Comparison of ENCODE assay signal across 23 mouse cellular contexts in the genomic region with DNA sequence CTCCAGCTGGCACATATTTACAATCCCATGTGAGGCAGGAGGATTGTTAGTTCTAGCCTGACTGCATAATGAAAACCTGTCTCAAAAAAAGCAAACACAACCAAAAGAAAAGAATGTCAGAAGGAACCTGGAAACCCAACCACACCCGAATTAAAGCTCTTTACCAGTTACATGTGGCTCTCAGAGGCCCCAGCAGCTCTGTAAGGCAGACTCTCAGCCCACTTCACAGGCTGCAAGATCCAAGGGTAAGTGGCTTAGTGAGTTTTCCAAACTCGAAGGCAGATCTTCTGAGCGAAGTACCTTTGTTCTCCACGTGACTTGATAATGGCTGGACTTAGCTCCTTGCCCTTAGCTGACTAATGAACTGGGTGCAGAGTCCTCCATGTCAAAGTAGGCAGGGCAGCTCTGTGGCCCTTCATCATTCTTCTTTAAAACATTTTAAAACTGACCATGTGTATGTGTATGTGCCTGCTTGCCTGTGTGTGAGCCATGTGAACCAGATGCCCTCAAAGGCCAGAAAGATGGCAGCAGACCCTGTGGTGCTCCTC. TPM values are rescaled to one million over a fixed set of nuclear protein-coding genes. Genes with fewer than 3 reads are reported as not detected.
A peak's percentile ranks its signal among the peaks of the same experiment; 100 is the strongest.
DNase-seq lines count a peak whose midpoint lies in the region; ATAC-seq lines count a peak whose summit lies in the region.
"Had no signal": no experiment of that assay in that cellular context is flagged by ENCODE, and none has a peak within 500 bp of the region (broad histone marks: within the 10 kb centered on the region; RNA-seq: fewer than 3 reads in every experiment).

No protein-coding gene starts in this region.

- WGBS in kidney, embryonic 14.5 days: 88% methylated on average over 4 of the region's 4 CpGs
- WGBS in midbrain, embryonic 11.5 days: 77% methylated on average over 4 of the region's 4 CpGs
- 87% methylated on average over 4 of the region's 4 CpGs for WGBS in midbrain, embryonic 15.5 days

- DNase-seq in kidney, adult 8-10 months: peak; percentile 67 to 72
- DNase-seq in midbrain, embryonic 11.5 days (ENCODE audit: low spot score, missing footprints): peak; percentile 60
- DNase-seq in lung, postnatal 25 days (ENCODE audit: low spot score): peak; percentile 47
- no peak for DNase-seq in right cerebral cortex, postnatal 4 days
- no peak for DNase-seq in thymus, postnatal 10 days (ENCODE audit: low spot score in 2 of 2)
- DNase-seq in embryo, embryonic 10 days (ENCODE audit: low spot score): no peak
- DNase-seq: adrenal gland, postnatal 36 days; B cell, adult 2 months; cerebellum, adult 18-20 months; cerebellum, postnatal 36 days; heart, postnatal 36 days; liver, postnatal 0 days; right cerebral cortex, postnatal 14 days; thymus, postnatal 14 days had no signal

- no peak overlapping the region for H3K4me2 ChIP-seq in kidney, embryonic 14.5 days (replicated peaks; ENCODE audit: low read depth, low read length)
- H3K4me2 ChIP-seq in midbrain, embryonic 11.5 days: no peak overlapping the region
- no peak overlapping the region for H3K4me2 ChIP-seq in midbrain, embryonic 15.5 days
- H3K4me2 ChIP-seq: forebrain, embryonic 13.5 days; heart, embryonic 13.5 days; hindbrain, embryonic 14.5 days; limb, embryonic 15.5 days had no signal

- no peaks in the 10 kb centered on the region for H3K9me3 ChIP-seq in kidney, embryonic 14.5 days (ENCODE audit: control insufficient read depth, low read length)
- no peaks in the 10 kb centered on the region for H3K9me3 ChIP-seq in midbrain, embryonic 11.5 days (ENCODE audit: control insufficient read depth, low read length)
- no peaks in the 10 kb centered on the region for H3K9me3 ChIP-seq in midbrain, embryonic 15.5 days
- H3K9me3 ChIP-seq: forebrain, embryonic 13.5 days; heart, embryonic 13.5 days; limb, embryonic 15.5 days had no signal

- no peaks in the 10 kb centered on the region for H3K4me1 ChIP-seq in kidney, embryonic 14.5 days (ENCODE audit: control insufficient read depth, insufficient read depth, low read length)
- H3K4me1 ChIP-seq in midbrain, embryonic 11.5 days (ENCODE audit: control insufficient read depth, insufficient read depth, low read length): no peaks in the 10 kb centered on the region
- no peaks in the 10 kb centered on the region for H3K4me1 ChIP-seq in midbrain, embryonic 15.5 days
- H3K4me1 ChIP-seq: forebrain, embryonic 13.5 days; limb, embryonic 15.5 days had no signal

- peaks cover 62% of the 10 kb centered on the region for H3K36me3 ChIP-seq in kidney, embryonic 14.5 days (ENCODE audit: control insufficient read depth, insufficient read depth, low read length)
- H3K36me3 ChIP-seq in midbrain, embryonic 11.5 days (ENCODE audit: control insufficient read depth, insufficient read depth, low read length): peaks cover 5% of the 10 kb centered on the region; the same call in 1 of the 2 replicates
- H3K36me3 ChIP-seq in midbrain, embryonic 15.5 days (replicated peaks): peaks cover 34% of the 10 kb centered on the region

- H3K27me3 ChIP-seq in kidney, embryonic 14.5 days (ENCODE audit: control insufficient read depth, insufficient read depth, low read length): no peaks in the 10 kb centered on the region
- H3K27me3 ChIP-seq in midbrain, embryonic 11.5 days (ENCODE audit: control insufficient read depth, insufficient read depth, low read length): no peaks in the 10 kb centered on the region
- H3K27me3 ChIP-seq in midbrain, embryonic 15.5 days (replicated peaks): no peaks in the 10 kb centered on the region
- H3K27me3 ChIP-seq: forebrain, embryonic 13.5 days; heart, embryonic 13.5 days; limb, embryonic 15.5 days had no signal

- no peak overlapping the region for H3K27ac ChIP-seq in kidney, embryonic 14.5 days (ENCODE audit: low read depth, low read length)
- H3K27ac ChIP-seq in midbrain, embryonic 11.5 days (ENCODE audit: low read depth, low read length): no peak overlapping the region
- H3K27ac ChIP-seq in midbrain, embryonic 15.5 days: no peak overlapping the region
- H3K27ac ChIP-seq: forebrain, embryonic 13.5 days; heart, embryonic 13.5 days; hindbrain, embryonic 14.5 days; limb, embryonic 15.5 days had no signal

- no peak overlapping the region for H3K4me3 ChIP-seq in kidney, embryonic 14.5 days (ENCODE audit: low read length)
- no peak overlapping the region for H3K4me3 ChIP-seq in midbrain, embryonic 11.5 days (ENCODE audit: low read depth, low read length)
- no peak overlapping the region for H3K4me3 ChIP-seq in midbrain, embryonic 15.5 days
- H3K4me3 ChIP-seq: forebrain, embryonic 13.5 days; heart, embryonic 13.5 days; limb, embryonic 15.5 days had no signal

- ATAC-seq in kidney, embryonic 14.5 days (ENCODE audit: low FRiP score, low TSS enrichment): no peak
- no peak for ATAC-seq in midbrain, embryonic 11.5 days (ENCODE audit: low FRiP score)
- no peak for ATAC-seq in midbrain, embryonic 15.5 days (replicated peaks)
- ATAC-seq: forebrain, embryonic 13.5 days; liver, postnatal 0 days had no signal

- no peak overlapping the region for H3K9ac ChIP-seq in kidney, embryonic 14.5 days (ENCODE audit: low read depth, low read length)
- H3K9ac ChIP-seq in midbrain, embryonic 11.5 days (ENCODE audit: low read length): no peak overlapping the region
- H3K9ac ChIP-seq in midbrain, embryonic 15.5 days: no peak overlapping the region
- H3K9ac ChIP-seq: forebrain, embryonic 13.5 days; heart, embryonic 13.5 days; hindbrain, embryonic 14.5 days; limb, embryonic 15.5 days; liver, postnatal 0 days had no signal

RNA-seq across cellular contexts. Expression of a gene that starts 27.5 kb away (rescaled TPM):
- polyA plus RNA-seq in kidney, embryonic 14.5 days (2014; fragmentation: Nextera tagmentation; extraction: Ambion mirVana): 0.42 and 0.76 TPM in 2 replicates
- polyA plus RNA-seq in midbrain, embryonic 11.5 days (2014; fragmentation: Nextera tagmentation; extraction: Ambion mirVana): 0.14 and 0.51 TPM in 2 replicates
- polyA plus RNA-seq in midbrain, embryonic 15.5 days (2015; fragmentation: Nextera tagmentation; extraction: Ambion mirVana): 1.5 and 1.7 TPM in 2 replicates
- polyA plus RNA-seq: liver, postnatal 0 days had no signal

RNA-seq across cellular contexts. Expression of a gene that starts 30.1 kb away (rescaled TPM):
- polyA plus RNA-seq in kidney, embryonic 14.5 days (2014; fragmentation: Nextera tagmentation; extraction: Ambion mirVana): 11.5 and 18.5 TPM in 2 replicates
- polyA plus RNA-seq in midbrain, embryonic 11.5 days (2014; fragmentation: Nextera tagmentation; extraction: Ambion mirVana): 16.8 and 18.8 TPM in 2 replicates
- 29.9 and 31.0 TPM in 2 replicates for polyA plus RNA-seq in midbrain, embryonic 15.5 days (2015; fragmentation: Nextera tagmentation; extraction: Ambion mirVana)

RNA-seq across cellular contexts. Expression of a gene that starts 30.2 kb away (rescaled TPM):
- polyA plus RNA-seq in kidney, embryonic 14.5 days (2014; fragmentation: Nextera tagmentation; extraction: Ambion mirVana): not detected in 2 replicates
- polyA plus RNA-seq in midbrain, embryonic 11.5 days (2014; fragmentation: Nextera tagmentation; extraction: Ambion mirVana): not detected in 2 replicates
- polyA plus RNA-seq in midbrain, embryonic 15.5 days (2015; fragmentation: Nextera tagmentation; extraction: Ambion mirVana): not detected in 2 replicates
- polyA plus RNA-seq: forebrain, embryonic 13.5 days; frontal cortex, adult 2 months; heart, embryonic 13.5 days; hindbrain, embryonic 14.5 days; intestine, embryonic 14.5 days; limb, embryonic 15.5 days; liver, postnatal 0 days; midbrain, postnatal 0 days had no signal

RNA-seq across cellular contexts. Expression of a gene that starts 34.9 kb away (rescaled TPM):
- polyA plus RNA-seq in kidney, embryonic 14.5 days (2014; fragmentation: Nextera tagmentation; extraction: Ambion mirVana): 74.6 and 87.2 TPM in 2 replicates
- polyA plus RNA-seq in midbrain, embryonic 11.5 days (2014; fragmentation: Nextera tagmentation; extraction: Ambion mirVana): 106 and 111 TPM in 2 replicates
- polyA plus RNA-seq in midbrain, embryonic 15.5 days (2015; fragmentation: Nextera tagmentation; extraction: Ambion mirVana): 85.6 and 88.0 TPM in 2 replicates

RNA-seq across cellular contexts. Expression of a gene that starts 35.0 kb away (rescaled TPM):
- 2.2 and 2.3 TPM in 2 replicates for polyA plus RNA-seq in kidney, embryonic 14.5 days (2014; fragmentation: Nextera tagmentation; extraction: Ambion mirVana)
- 2.2 and 2.7 TPM in 2 replicates for polyA plus RNA-seq in midbrain, embryonic 11.5 days (2014; fragmentation: Nextera tagmentation; extraction: Ambion mirVana)
- 1.8 and 2.2 TPM in 2 replicates for polyA plus RNA-seq in midbrain, embryonic 15.5 days (2015; fragmentation: Nextera tagmentation; extraction: Ambion mirVana)

Comparison
In these comparisons a context has a peak if more than half of its experiments do, and no peak if none do; other contexts are left out.
1. DNase-seq: peak in kidney, adult 8-10 months (2 of 2), midbrain, embryonic 11.5 days (single experiment) and lung, postnatal 25 days (single experiment); none in right cerebral cortex, postnatal 4 days (single experiment), thymus, postnatal 10 days (0 of 2) and embryo, embryonic 10 days (single experiment).